Mouse (Mus musculus): ENCODE measurements around the gene Ppp1r2. TPM values are rescaled to one million over a fixed set of nuclear protein-coding genes. Genes with fewer than 3 reads are reported as not detected.

Gene Ppp1r2
- total and polyA plus RNA-seq, 3 experiments, result 33.8 to 75.4 (median 62.4) TPM

DNA sequence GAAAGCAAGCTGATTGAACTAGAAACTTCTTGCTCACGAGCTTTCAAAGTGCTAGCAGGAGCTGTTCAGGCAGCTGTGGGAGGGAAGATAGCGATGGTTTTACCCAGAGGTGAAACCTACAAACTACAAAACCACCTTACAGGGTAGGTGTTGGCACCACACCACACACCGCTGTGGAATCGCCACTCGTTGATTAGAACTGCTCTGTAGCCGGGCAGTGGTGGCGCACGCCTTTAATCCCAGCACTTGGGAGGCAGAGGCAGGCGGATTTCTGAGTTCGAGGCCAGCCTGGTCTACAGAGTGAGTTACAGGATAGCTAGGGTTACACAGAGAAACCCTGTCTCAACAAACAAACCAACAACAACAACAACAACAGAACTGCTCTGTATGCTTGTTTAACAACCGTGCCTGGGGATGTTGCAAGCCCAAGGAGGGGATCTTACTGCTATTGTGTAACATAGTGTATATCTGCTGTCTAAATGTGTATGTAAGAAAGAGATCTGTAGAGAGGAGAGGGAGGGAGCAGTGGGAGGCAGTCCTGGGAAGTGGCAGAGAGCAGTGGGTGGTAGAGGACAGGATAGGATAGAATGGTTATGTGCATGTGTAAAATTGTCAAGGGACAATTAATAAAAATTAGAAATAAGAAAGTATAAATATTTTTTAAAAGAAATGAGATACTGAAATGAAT is 11.9 kb upstream of the Ppp1r2 start:
- Histone ChIP-seq H3K27me3 (replicated peaks) (no peaks in the 10 kb centered on the region), H3K79me2 (replicated peaks; ENCODE audit: control insufficient read depth, extremely low read depth, insufficient read depth, poor library complexity, severe bottlenecking) (no peaks in the 10 kb centered on the region), H3K9me3 (replicated peaks; ENCODE audit: low read length) (no peaks in the 10 kb centered on the region), H3K4me3 (replicated peaks in 1 of 3; ENCODE audit: low read depth in 2 of 3, low read length in 2 of 3, poor library complexity in 1 of 3) (no peak overlapping the region), H3K4me1 (ENCODE audit: control insufficient read depth in 1 of 2, insufficient read depth in 2 of 2) (peaks cover 2 to 5% of the 10 kb centered on the region in 2 experiments; a peak in 3 of 4 replicates), H3K27ac (ENCODE audit: insufficient read depth, low read depth) (no peak overlapping the region), H3K36me3 (replicated peaks in 1 of 2; ENCODE audit: control insufficient read depth in 1 of 2, insufficient read depth in 1 of 2, low read length in 1 of 2) (no peaks in the 10 kb centered on the region), H3K4me2 (ENCODE audit: insufficient read depth, low read depth, poor library complexity, severe bottlenecking) (no peak overlapping the region), H3K9ac (ENCODE audit: insufficient read depth, low read depth) (no peak overlapping the region)
- no peak for DNase-seq (ENCODE audit: extremely low read depth)
- TF ChIP-seq JUND (conservative IDR thresholded peaks at IDR 0.05; ENCODE audit: low read depth, low read length) (no peak), KAT2A (IDR thresholded peaks at IDR 0.05; ENCODE audit: insufficient replicate concordance, low read length) (no peak), EP300 (IDR thresholded peaks at IDR 0.05; ENCODE audit: low read length) (no peak), NELFE (IDR thresholded peaks at IDR 0.05; ENCODE audit: low read depth, low read length) (no peak), MEF2A (IDR thresholded peaks at IDR 0.05; ENCODE audit: borderline replicate concordance, low read depth, low read length) (no peak), GABPA (IDR thresholded peaks at IDR 0.05; ENCODE audit: insufficient replicate concordance, low read depth, low read length) (no peak), ELF1 (IDR thresholded peaks at IDR 0.05; ENCODE audit: low read depth, low read length) (no peak), IRF4 (IDR thresholded peaks at IDR 0.05; ENCODE audit: low read depth, low read length) (no peak), UBTF (IDR thresholded peaks at IDR 0.05; ENCODE audit: low read depth, low read length) (no peak), TBP (conservative IDR thresholded peaks at IDR 0.05; ENCODE audit: low read depth, low read length) (no peak), POLR2A (IDR thresholded peaks at IDR 0.05; ENCODE audit: low read depth, low read length) (no peak), CTCF (conservative IDR thresholded peaks at IDR 0.05 in 1 of 2, IDR thresholded peaks at IDR 0.05 in 1 of 2; ENCODE audit: low read depth in 2 of 2, low read length in 2 of 2) (no peak), MYC (IDR thresholded peaks at IDR 0.05; ENCODE audit: low read depth, low read length) (no peak), SMC3 (IDR thresholded peaks at IDR 0.05; ENCODE audit: low read depth, low read length) (no peak), E2F4 (IDR thresholded peaks at IDR 0.05; ENCODE audit: insufficient replicate concordance, low read depth, low read length) (no peak), JUN (IDR thresholded peaks at IDR 0.05; ENCODE audit: insufficient read depth, low read depth, low read length) (no peak), ETS1 (conservative IDR thresholded peaks at IDR 0.05; ENCODE audit: low read depth, low read length) (no peak), USF2 (conservative IDR thresholded peaks at IDR 0.05; ENCODE audit: low read depth, low read length) (no peak), MAZ (IDR thresholded peaks at IDR 0.05; ENCODE audit: low read depth, low read length) (no peak)
- in situ Hi-C loops (cut with MboI; ENCODE audit: low pct_ligation_motif_present, low pct_unique_long_range_greater_than_20kb, low sequenced_read_pairs), result loop anchor here (10.0 kb wide), 1 partner anchor 138 kb away; the partner anchor contains the start of gene Bdh1
- dilution Hi-C loops (cut with MboI; ENCODE audit: extremely low pct_ligation_motif_present, extremely low pct_unique_long_range_greater_than_20kb, low sequenced_read_pairs), result no loop called here

DNA sequence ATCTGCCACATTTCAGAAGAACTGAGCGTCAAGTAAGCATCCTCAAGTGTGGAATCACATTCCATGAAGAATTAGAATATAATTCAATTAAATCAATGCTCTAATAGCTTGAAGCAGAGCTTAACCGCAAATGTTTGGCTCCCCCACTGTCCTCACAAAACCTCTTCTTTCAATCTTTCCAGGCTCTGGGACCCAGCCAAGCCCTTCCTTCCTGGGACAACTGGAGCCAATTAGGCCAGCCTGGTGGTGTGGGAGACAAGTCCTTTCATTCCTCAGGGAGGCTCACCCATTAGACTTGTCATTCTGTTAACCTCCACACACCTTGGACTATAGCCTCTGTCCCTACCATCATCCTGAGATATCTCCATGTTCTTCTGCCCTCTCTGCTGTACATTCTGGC is 6.9 kb upstream of the Ppp1r2 start:
- Histone ChIP-seq H3K9me3 (replicated peaks; ENCODE audit: low read length) (no peaks in the 10 kb centered on the region), H3K27ac (ENCODE audit: insufficient read depth, low read depth) (no peak overlapping the region), H3K27me3 (replicated peaks) (peaks cover 4% of the 10 kb centered on the region), H3K4me3 (replicated peaks in 1 of 3; ENCODE audit: low read depth in 2 of 3, low read length in 2 of 3, poor library complexity in 1 of 3) (no peak overlapping the region), H3K4me1 (ENCODE audit: control insufficient read depth in 1 of 2, insufficient read depth in 2 of 2) (no peaks in the 10 kb centered on the region; a peak in 1 of 4 replicates), H3K79me2 (replicated peaks; ENCODE audit: control insufficient read depth, extremely low read depth, insufficient read depth, poor library complexity, severe bottlenecking) (no peaks in the 10 kb centered on the region), H3K36me3 (replicated peaks in 1 of 2; ENCODE audit: control insufficient read depth in 1 of 2, insufficient read depth in 1 of 2, low read length in 1 of 2) (no peaks in the 10 kb centered on the region), H3K4me2 (ENCODE audit: insufficient read depth, low read depth, poor library complexity, severe bottlenecking) (no peak overlapping the region), H3K9ac (ENCODE audit: insufficient read depth, low read depth) (no peak overlapping the region)
- dilution Hi-C loops (cut with MboI; ENCODE audit: extremely low pct_ligation_motif_present, extremely low pct_unique_long_range_greater_than_20kb, low sequenced_read_pairs), result no loop called here
- in situ Hi-C loops (cut with MboI; ENCODE audit: low pct_ligation_motif_present, low pct_unique_long_range_greater_than_20kb, low sequenced_read_pairs), result loop anchor here (10.0 kb wide), 1 partner anchor 143 kb away; the partner anchor contains the start of gene Bdh1
- TF ChIP-seq ZMIZ1 (IDR thresholded peaks at IDR 0.05; ENCODE audit: low read depth, low read length) (no peak), NRF1 (IDR thresholded peaks at IDR 0.05; ENCODE audit: low read depth, low read length) (no peak), ZC3H11A (IDR thresholded peaks at IDR 0.05; ENCODE audit: low read depth, low read length) (no peak), RAD21 (IDR thresholded peaks at IDR 0.05; ENCODE audit: low read depth, low read length) (no peak), RCOR1 (conservative IDR thresholded peaks at IDR 0.05; ENCODE audit: low read depth, low read length) (no peak), ETS1 (conservative IDR thresholded peaks at IDR 0.05; ENCODE audit: low read depth, low read length) (no peak), NELFE (IDR thresholded peaks at IDR 0.05; ENCODE audit: low read depth, low read length) (no peak), POLR2A (IDR thresholded peaks at IDR 0.05; ENCODE audit: low read depth, low read length) (no peak), MAFK (IDR thresholded peaks at IDR 0.05; ENCODE audit: insufficient replicate concordance, low read length) (no peak), GABPA (IDR thresholded peaks at IDR 0.05; ENCODE audit: insufficient replicate concordance, low read depth, low read length) (no peak), UBTF (IDR thresholded peaks at IDR 0.05; ENCODE audit: low read depth, low read length) (no peak)
- no peak for DNase-seq (ENCODE audit: extremely low read depth)

All from CH12.LX (cell line).